Mouse (Mus musculus) spleen, postnatal 10 days (tissue): ENCODE measurements at regions not wholly inside any gene's neighbourhood (a gene's known extent, or its start where the extent isn't known, plus 50 kb on each side); places are given as distances from the start of the nearest gene placed in this dataset.

Experiments
- DNase-seq, 2 experiments: peaks; one replicate each; pipeline ENCODE4 v3.0.0; 2021 to 2022; ENCODE audit warnings: low spot score in 2 of 2

- no peak for DNase-seq
These were observed 118.5 kb downstream of the Zfp706 start for GRCm38 (mm10) chr15:36889072-36889471.

- no peak for DNase-seq
These were observed 119.1 kb downstream of the Zfp706 start for GRCm38 (mm10) chr15:36888351-36889069.

GRCm38 (mm10) chr15:36884671-36885365, 122.8 kb downstream of the Zfp706 start:
- no peak for DNase-seq

GRCm38 (mm10) chr15:36884074-36884473, 123.5 kb downstream of the Zfp706 start:
- no peak for DNase-seq

GRCm38 (mm10) chr15:36883156-36883555, 124.4 kb downstream of the Zfp706 start:
- DNase-seq = no peak

GRCm38 (mm10) chr15:36881576-36881975, 126.0 kb downstream of the Zfp706 start:
- DNase-seq = no peak

GRCm38 (mm10) chr15:36880602-36881001, 127.0 kb downstream of the Zfp706 start:
- DNase-seq = no peak

GRCm38 (mm10) chr15:36879587-36879986, 128.0 kb downstream of the Zfp706 start:
- no peak for DNase-seq

GRCm38 (mm10) chr15:36878960-36879359, 128.6 kb downstream of the Zfp706 start:
- no peak for DNase-seq

GRCm38 (mm10) chr15:36878276-36878675, 129.3 kb downstream of the Zfp706 start:
- DNase-seq = no peak

GRCm38 (mm10) chr15:36877501-36877900, 130.1 kb downstream of the Zfp706 start:
- no peak for DNase-seq

- no peak for DNase-seq
These were observed 131.4 kb downstream of the Zfp706 start for GRCm38 (mm10) chr15:36875980-36876778.

- no peak for DNase-seq
These were observed 133.0 kb downstream of the Zfp706 start for GRCm38 (mm10) chr15:36874555-36874954.

- no peak for DNase-seq
These were observed 133.7 kb downstream of the Zfp706 start for GRCm38 (mm10) chr15:36873884-36874243.

GRCm38 (mm10) chr15:36873058-36873883, 134.3 kb downstream of the Zfp706 start:
- DNase-seq = no peak

GRCm38 (mm10) chr15:36872566-36872965, 135.0 kb downstream of the Zfp706 start:
- DNase-seq = no peak

GRCm38 (mm10) chr15:36870717-36871116, 136.9 kb downstream of the Zfp706 start:
- no peak for DNase-seq

GRCm38 (mm10) chr15:36870094-36870493, 137.5 kb downstream of the Zfp706 start:
- DNase-seq = no peak

- no peak for DNase-seq
These were observed 141.5 kb downstream of the Zfp706 start for GRCm38 (mm10) chr15:36866088-36866487.

- no peak for DNase-seq
These were observed 142.2 kb downstream of the Zfp706 start for GRCm38 (mm10) chr15:36865332-36865731.

- DNase-seq = no peak
These were observed 143.5 kb downstream of the Zfp706 start for GRCm38 (mm10) chr15:36864046-36864445.

GRCm38 (mm10) chr15:36858711-36859110, 148.9 kb downstream of the Zfp706 start:
- no peak for DNase-seq
